Mouse (Mus musculus) heart, embryonic 11.5 days (tissue): ENCODE measurements around the gene Bik. TPM values are rescaled to one million over a fixed set of nuclear protein-coding genes. Genes with fewer than 3 reads are reported as not detected.

Experiments used
- ATAC-seq: fragments of 200-750 bp; cut with Nextera tagmentation; replicated peaks from 2 replicates; pipeline ENCODE4 v1.8.0; 2017; ENCODE audit warnings: moderate library complexity; ENCODE audit not compliant: insufficient number of reproducible peaks, low FRiP score, low TSS enrichment
- H3K27ac ChIP-seq: fragments of 300-500 bp; sonication (generic); 2 replicates; pipeline ENCODE4 v1.5.1; 2014; ENCODE audit warnings: mild to moderate bottlenecking, low read depth, low read length
- H3K27me3 ChIP-seq: fragments of 300-500 bp; sonication (generic); 2 replicates; pipeline ENCODE4 v1.6.1; 2014; ENCODE audit warnings: mild to moderate bottlenecking, low read length, mixed read lengths; ENCODE audit not compliant: control insufficient read depth, insufficient read depth
- H3K36me3 ChIP-seq: fragments of 300-500 bp; sonication (generic); 2 replicates; pipeline ENCODE4 v1.6.1; 2014; ENCODE audit warnings: mild to moderate bottlenecking, low read length, moderate library complexity, mixed read lengths; ENCODE audit not compliant: control insufficient read depth, insufficient read depth
- H3K4me1 ChIP-seq: fragments of 300-500 bp; sonication (generic); 2 replicates; pipeline ENCODE4 v1.6.1; 2014; ENCODE audit warnings: low read length; ENCODE audit not compliant: control insufficient read depth, insufficient read depth
- H3K4me2 ChIP-seq: fragments of 300-500 bp; sonication (generic); 2 replicates; pipeline ENCODE4 v1.6.1; 2014; ENCODE audit warnings: mild to moderate bottlenecking, moderate library complexity
- H3K4me3 ChIP-seq: fragments of 300-500 bp; sonication (generic); 2 replicates; pipeline ENCODE4 v1.5.1; 2014; ENCODE audit warnings: low read depth, low read length
- H3K9ac ChIP-seq: fragments of 300-500 bp; sonication (generic); 2 replicates; pipeline ENCODE4 v1.6.1; 2014; ENCODE audit warnings: mild to moderate bottlenecking, low read depth, low read length, moderate library complexity
- H3K9me3 ChIP-seq: fragments of 300-500 bp; sonication (generic); replicated peaks from 2 replicates; pipeline ENCODE4 v1.6.1; 2016; ENCODE audit warnings: low read length; ENCODE audit not compliant: control insufficient read depth
- WGBS: fragments of 180-500 bp; shearing (Covaris S2); extraction: QIAGEN DNeasy Blood & Tissue Kit; methylation state at CpG from one replicate; pipeline ENCODE4 v1.1.7; 2014; ENCODE audit not compliant: insufficient replicate concordance; 5-methylcytosine and 5-hydroxymethylcytosine counted together
- polyA plus RNA-seq: library from polyadenylated mRNA; unstranded; fragments of >200 nt; fragmentation: Nextera tagmentation; extraction: Ambion mirVana; gene quantifications from 2 replicates; pipeline ENCODE4 v1.2.1, GENCODE M21; 2014

The Bik gene
- polyA plus RNA-seq = 31.5 and 33.0 TPM in 2 replicates

DNA sequence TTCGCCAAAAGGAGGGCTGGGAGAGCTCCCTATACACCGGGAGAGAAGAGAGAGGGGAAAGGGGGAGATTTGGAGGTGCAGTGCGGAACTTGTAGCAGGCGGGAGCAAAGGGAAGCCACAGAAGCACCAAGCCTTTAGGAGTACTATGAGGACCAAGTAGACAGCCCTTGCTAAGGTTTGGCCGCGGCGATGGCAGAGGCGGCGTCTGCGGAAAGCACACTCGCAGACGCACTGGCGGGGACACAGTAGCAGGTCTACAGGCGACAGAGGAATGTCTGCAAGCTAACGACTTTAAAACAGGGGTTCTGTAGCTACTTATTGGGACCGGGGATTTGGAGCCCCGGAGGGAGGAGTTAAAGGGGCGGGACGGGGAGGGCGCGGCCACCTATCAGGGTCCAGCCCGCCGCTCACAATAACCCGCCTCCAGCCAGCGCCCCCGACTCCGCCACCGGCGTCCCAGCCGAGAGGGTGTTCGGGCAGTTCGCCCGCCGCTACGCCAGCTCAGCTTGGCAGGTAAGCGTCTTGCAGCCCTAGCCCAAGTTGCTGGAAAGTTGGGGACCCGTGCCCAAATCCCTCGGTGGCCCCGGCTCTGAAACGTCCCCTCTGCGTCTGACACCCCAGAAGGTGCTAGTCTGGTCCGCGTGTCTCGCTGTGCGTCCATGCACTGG lies at the start of gene Bik:
TSS of gene Bik (plus strand) at position 439 of the 668 bp plus-strand sequence.
- Histone ChIP-seq H3K27ac (peak within 1 kb of the TSS; percentile 97; the same call in 1 of the 2 replicates), H3K4me1 (peaks cover 76% of the 10 kb centered on the region), H3K4me3 (peak within 1 kb of the TSS; percentile 68), H3K27me3 (peaks cover 6% of the 10 kb centered on the region; the same call in 1 of the 2 replicates), H3K4me2 (peak within 1 kb of the TSS; percentile 89), H3K9ac (peak within 1 kb of the TSS; percentile 72), H3K9me3 (no peaks in the 10 kb centered on the region), H3K36me3 (no peaks in the 10 kb centered on the region)
- peak; percentile 53; the same call in 1 of the 2 replicates for ATAC-seq
- under 1% methylated on average over 45 of the region's 45 CpGs for WGBS

DNA sequence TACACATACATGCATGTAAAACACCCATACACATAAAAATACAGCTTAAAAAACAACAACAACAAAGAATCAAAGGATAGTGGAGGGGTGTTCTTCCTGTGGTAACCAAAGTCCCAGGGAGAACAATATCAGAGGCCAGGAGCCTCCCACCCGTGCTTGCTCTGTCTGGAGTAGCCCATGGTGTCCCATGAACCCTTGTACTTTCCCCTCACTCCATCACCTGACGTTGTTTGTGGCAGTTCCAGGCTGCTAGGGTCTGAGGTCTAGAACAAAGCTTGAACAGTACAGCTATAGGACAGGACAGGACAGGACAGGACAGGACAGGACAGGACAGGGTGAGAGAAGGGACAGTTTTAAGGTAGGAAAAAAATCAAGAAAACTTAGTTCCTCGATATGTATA lies 48.6 kb upstream of the Bik start:
- WGBS = 63% methylated on average over 3 of the region's 3 CpGs
- no peaks in the 10 kb centered on the region for H3K27me3 ChIP-seq
- no peak for ATAC-seq
- no peak overlapping the region for H3K4me3 ChIP-seq
- H3K4me2 ChIP-seq = no peak overlapping the region
- no peak overlapping the region for H3K9ac ChIP-seq
- H3K4me1 ChIP-seq = peaks cover 11% of the 10 kb centered on the region
- no peaks in the 10 kb centered on the region for H3K9me3 ChIP-seq
- no peaks in the 10 kb centered on the region for H3K36me3 ChIP-seq
- H3K27ac ChIP-seq = no peak overlapping the region

DNA sequence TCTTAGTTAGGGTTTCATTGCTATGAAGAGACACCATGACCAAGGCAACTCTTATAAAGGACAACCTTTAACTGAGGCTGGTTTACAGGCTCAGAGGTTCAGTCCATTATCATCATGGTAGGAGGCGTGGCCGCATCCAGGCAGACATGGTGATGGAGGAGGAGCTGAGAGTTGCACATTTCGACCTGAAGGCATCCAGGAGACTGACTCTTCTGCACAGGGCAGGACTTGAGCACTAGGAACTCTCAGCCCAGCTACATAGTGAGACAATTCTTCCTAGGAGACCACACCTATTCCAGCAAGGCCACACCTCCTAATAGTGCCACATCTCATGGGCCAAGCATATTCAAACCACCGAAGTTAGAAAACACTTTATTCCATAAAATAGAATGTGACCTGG lies 46.8 kb upstream of the Bik start:
- no peaks in the 10 kb centered on the region for H3K36me3 ChIP-seq
- WGBS = 81% methylated on average over 4 of the region's 4 CpGs
- no peak for ATAC-seq

DNA sequence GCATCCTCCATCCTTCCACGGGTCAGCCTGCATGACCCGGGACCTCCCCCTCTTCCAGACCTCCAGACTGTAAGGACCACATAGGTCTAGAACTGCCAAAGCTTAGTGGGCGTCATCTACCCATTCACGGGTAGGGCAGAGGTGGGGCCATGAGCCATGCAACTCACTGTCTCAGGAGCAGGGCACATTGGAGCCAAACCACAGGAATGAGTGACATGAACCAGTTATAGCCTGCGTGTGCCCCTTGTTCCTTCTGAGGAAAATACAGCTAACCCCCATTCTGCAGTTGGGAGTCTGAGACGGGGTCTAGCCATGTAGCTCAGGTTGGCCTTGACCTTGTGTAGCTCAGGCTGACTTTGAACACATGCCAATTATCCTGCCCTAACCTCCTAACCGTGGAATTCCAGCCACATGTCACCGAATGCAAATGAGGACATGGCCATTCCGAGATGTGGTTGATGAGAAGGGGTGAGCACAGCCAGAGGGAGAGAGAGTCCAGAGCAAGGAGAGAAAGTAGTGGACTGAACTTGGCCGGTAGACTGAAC lies 45.4 kb upstream of the Bik start:
- 57% methylated on average over 10 of the region's 10 CpGs for WGBS
- Histone ChIP-seq H3K9ac (no peak overlapping the region), H3K9me3 (no peaks in the 10 kb centered on the region), H3K27ac (no peak overlapping the region), H3K4me3 (no peak overlapping the region), H3K36me3 (no peaks in the 10 kb centered on the region), H3K27me3 (no peaks in the 10 kb centered on the region), H3K4me1 (no peaks in the 10 kb centered on the region; the same call in 1 of the 2 replicates), H3K4me2 (no peak overlapping the region)
- no peak for ATAC-seq

More for the DNA sequence above, 46.8 kb upstream of the Bik start:
- peaks cover under 1% of the 10 kb centered on the region; the same call in 1 of the 2 replicates for H3K4me1 ChIP-seq
- no peak overlapping the region for H3K9ac ChIP-seq
- no peak overlapping the region for H3K4me2 ChIP-seq
- no peak overlapping the region for H3K27ac ChIP-seq
- no peak overlapping the region for H3K4me3 ChIP-seq
- no peaks in the 10 kb centered on the region for H3K27me3 ChIP-seq
- no peaks in the 10 kb centered on the region for H3K9me3 ChIP-seq

DNA sequence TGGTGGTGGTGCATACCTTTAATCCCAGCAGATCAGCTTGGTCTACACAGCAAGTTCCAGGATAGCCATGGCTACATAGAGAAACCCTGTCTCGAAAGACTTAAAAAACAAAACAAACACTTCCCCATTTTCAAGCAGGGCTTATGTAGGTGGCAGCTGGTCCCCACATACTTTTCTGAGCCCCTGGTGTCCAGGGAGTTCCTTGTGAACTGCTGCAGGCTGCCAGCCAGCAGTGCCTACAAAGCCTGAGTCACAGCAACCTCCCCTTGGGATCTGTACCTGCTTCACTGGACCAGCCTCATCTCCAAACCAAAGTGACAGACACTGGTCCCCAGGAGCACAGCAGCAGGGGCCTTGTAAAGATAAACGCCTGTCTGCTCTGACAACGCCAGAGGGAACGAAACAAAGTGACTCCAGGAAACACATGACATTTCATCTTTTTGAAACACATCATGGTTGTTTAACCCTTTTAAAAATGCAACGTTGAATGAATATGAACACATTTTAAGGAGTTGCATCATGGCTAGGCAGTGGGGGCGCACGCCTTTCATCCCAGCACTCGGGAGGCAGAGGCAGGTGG lies 43.9 kb upstream of the Bik start:
- no peaks in the 10 kb centered on the region for H3K9me3 ChIP-seq
- WGBS = 70% methylated on average over 8 of the region's 8 CpGs
- H3K36me3 ChIP-seq = no peaks in the 10 kb centered on the region
- no peak overlapping the region for H3K27ac ChIP-seq
- no peak overlapping the region for H3K4me3 ChIP-seq
- H3K4me1 ChIP-seq = peaks cover 4% of the 10 kb centered on the region; the same call in 1 of the 2 replicates
- no peak overlapping the region for H3K9ac ChIP-seq
- H3K4me2 ChIP-seq = no peak overlapping the region
- H3K27me3 ChIP-seq = no peaks in the 10 kb centered on the region
- ATAC-seq = no peak

DNA sequence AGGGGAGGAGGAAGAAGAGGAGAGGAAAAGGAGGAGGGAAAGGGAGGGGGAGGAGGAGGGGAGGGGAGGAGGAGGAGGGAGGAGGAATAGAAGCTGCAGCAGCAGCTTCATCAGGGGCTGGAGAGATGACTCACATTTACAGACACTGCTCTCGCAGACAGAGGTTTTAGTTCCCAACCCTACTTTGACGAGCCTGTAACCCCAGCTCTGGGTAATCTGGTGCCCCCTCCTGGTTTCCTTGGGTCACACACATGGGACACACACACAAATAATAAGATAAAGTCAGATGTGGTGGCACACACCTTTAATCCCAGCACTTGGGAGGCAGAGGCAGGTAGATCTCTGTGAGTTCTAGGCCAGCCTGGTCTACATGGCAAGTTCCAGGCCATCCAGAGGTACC lies 43.2 kb upstream of the Bik start:
- H3K27me3 ChIP-seq = no peaks in the 10 kb centered on the region
- H3K9me3 ChIP-seq = no peaks in the 10 kb centered on the region
- no peak overlapping the region for H3K27ac ChIP-seq
- no peak overlapping the region for H3K9ac ChIP-seq
- 33% methylated on average over 2 of the region's 2 CpGs for WGBS
- H3K36me3 ChIP-seq = no peaks in the 10 kb centered on the region
- no peak for ATAC-seq
- peaks cover 10% of the 10 kb centered on the region for H3K4me1 ChIP-seq
- H3K4me2 ChIP-seq = no peak overlapping the region
- no peak overlapping the region for H3K4me3 ChIP-seq

DNA sequence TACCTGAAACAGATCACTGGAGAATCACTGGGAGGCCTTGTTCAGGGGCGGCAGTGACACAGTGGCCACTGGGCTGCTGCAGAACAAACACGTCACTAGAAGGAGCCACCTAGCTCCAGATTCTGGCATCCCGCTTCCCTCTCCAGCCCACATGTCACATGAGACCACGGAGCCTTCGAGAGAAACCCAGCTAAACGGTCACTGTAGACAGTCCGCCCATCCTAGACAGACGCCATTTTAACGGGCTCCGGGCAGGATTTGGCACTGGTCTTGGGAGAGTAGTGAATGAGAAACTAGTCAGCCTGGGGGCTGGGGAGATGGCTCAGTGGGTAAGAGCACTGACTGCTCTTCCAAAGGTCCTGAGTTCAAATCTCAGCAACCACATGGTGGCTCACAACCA lies 42.4 kb upstream of the Bik start:
- Histone ChIP-seq H3K27ac (no peak overlapping the region), H3K9ac (no peak overlapping the region), H3K4me3 (no peak overlapping the region), H3K36me3 (no peaks in the 10 kb centered on the region), H3K4me1 (peaks cover 11% of the 10 kb centered on the region), H3K9me3 (no peaks in the 10 kb centered on the region), H3K4me2 (no peak overlapping the region), H3K27me3 (no peaks in the 10 kb centered on the region)
- WGBS = 95% methylated on average over 10 of the region's 10 CpGs
- no peak for ATAC-seq

DNA sequence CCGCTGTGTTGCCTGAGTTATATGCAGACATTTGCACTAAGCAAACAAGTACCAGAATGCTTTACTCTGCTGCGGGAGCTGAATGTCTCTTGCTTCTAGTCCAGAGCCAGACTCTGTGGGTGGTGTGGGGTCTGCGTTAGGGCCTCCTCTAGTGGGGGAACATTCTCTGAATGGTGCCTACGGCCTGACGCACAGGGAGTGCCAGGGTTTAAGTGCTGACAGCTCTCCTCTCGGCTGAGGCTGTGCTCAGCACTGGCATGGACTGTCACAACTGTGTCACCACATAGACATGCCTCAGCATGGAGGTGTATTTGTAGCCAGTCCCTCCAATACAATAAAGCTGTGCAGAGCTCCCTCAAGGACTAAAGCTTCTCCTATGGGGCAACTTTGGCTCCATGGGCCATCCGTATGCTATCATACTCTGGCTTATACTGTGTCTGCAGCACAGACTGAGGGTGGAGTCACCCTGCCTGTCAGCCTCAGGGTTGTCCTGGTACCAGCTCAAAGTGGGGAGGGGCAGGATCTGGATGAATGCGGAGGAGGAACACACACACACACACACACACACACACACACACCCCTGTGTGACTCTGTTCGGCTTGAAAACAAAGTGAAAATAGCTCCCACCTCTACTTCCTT lies 39.1 kb upstream of the Bik start:
- 53% methylated on average over 9 of the region's 9 CpGs for WGBS
- no peaks in the 10 kb centered on the region for H3K36me3 ChIP-seq
- no peaks in the 10 kb centered on the region for H3K9me3 ChIP-seq
- no peak overlapping the region for H3K4me3 ChIP-seq
- H3K27me3 ChIP-seq = no peaks in the 10 kb centered on the region
- H3K4me2 ChIP-seq = no peak overlapping the region
- ATAC-seq = no peak
- peaks cover 14% of the 10 kb centered on the region for H3K4me1 ChIP-seq
- H3K9ac ChIP-seq = no peak overlapping the region
- peak overlapping the region; percentile 35; the same call in 1 of the 2 replicates for H3K27ac ChIP-seq
